Mouse (Mus musculus) layer of hippocampus, adult 8-10 months (tissue): Measurements from ENCODE around the gene Ubr2. TPM values are rescaled to one million over a fixed set of nuclear protein-coding genes. Genes with fewer than 3 reads are reported as not detected.
A peak's percentile ranks its signal among the peaks of the same experiment; 100 is the strongest.

Experiments
- DNase-seq, 2 experiments: peaks; one replicate each; pipeline ENCODE4 v3.0.0; 2022; ENCODE audit warnings: low spot score in 2 of 2
- total RNA-seq, 4 experiments: library from RNA; stranded (reverse); gene quantifications; 2 replicates each; pipeline ENCODE4 v1.2.4; 2022

The Ubr2 gene
- total RNA-seq, result 10 to 100 TPM; 54.3 to 73.3 (median 66.3) TPM

GRCm38 (mm10) chr17:47009898-47010721, at the start of gene Ubr2:
Gene Ubr2, minus strand, starts transcription at chr17:47010556.
- peak; percentile 90 to 94 for DNase-seq

GRCm38 (mm10) chr17:47059836-47060360, 49.5 kb upstream of the Ubr2 start:
- no peak for DNase-seq

DNA sequence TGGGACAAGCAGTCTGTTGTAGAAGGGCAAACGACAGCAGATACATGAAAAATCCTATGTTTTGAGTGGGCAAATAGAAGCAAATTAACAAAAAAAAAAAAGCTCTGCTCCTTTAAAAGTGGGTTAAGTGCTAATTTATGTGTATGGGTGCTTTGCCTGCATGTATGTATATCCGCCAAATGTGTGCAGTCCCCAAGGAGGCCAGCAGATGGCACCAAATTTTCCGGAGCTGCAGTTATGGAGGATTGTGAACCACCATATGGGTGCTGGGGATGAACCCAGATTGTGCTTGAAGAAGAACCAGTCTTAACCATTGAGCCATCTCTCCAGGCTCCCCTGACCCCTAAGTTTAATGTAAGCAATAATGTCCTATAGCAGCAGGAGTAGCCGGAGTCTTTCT, 47.6 kb upstream of the Ubr2 start:
- no peak for DNase-seq

GRCm38 (mm10) chr17:47056476-47056875, 46.1 kb upstream of the Ubr2 start:
- no peak for DNase-seq

DNA sequence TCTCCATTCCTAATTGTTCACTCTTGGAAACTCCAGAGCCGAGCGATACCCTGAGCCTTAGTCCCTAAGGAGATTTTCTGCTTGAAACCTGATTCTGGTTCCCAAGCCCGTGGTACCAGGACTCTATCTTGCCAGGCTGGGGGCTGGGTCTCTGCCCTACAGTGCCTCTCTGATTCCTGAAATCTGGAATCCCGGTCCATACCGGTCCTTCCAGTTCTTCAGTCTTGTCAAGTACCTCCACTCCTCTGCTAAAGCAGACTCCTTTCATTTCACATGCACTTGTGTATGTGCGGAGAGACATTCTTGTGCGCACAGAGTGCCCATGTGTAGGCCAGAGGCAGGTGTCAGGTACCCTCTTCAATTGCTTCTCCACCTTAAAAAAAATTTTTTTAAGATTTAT, 44.8 kb upstream of the Ubr2 start:
- DNase-seq, result no peak

DNA sequence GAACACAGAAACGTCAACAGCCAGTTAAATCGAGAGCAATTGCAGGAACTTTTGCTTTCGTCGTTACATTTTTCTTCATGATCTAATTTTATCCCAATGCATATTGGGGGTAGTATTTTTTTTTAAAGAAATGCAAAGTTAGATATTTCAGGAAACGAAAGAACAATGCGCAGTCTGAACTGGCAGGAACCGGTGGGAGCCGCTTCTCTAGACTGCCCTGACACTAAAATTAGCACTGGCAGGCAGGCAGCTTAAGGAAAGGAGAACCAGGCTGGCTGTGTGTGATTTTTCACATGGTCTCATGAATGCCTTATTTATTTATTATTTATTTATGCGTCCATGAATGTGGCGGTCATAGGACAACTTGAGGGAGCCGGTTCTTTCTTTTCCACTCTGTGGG, 44.3 kb upstream of the Ubr2 start:
- no peak for DNase-seq

DNA sequence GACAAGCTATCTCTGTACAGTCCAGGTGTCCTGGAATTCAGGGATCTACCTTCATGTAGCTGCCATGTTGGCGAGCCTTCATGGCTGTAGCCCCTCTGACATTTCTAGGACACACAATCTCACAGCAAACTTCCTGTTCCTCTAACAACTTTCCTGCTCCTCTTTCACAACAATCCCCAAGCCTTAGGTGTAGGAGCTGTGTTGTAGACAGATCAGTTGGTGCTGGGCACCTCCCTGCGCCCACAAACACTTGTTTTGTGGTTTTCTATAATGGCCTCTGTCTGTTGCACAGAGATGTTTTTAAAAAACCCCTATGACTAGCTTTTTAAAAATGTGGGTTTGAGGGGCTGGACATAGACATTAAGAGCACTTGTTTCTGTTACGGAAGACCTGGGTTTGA, 40.3 kb upstream of the Ubr2 start:
- no peak for DNase-seq

GRCm38 (mm10) chr17:47042866-47043265, 32.5 kb upstream of the Ubr2 start:
- no peak for DNase-seq

- DNase-seq, result peak; percentile 76 to 87
Measured at GRCm38 (mm10) chr17:47038844-47039803, 28.8 kb upstream of the Ubr2 start.

DNA sequence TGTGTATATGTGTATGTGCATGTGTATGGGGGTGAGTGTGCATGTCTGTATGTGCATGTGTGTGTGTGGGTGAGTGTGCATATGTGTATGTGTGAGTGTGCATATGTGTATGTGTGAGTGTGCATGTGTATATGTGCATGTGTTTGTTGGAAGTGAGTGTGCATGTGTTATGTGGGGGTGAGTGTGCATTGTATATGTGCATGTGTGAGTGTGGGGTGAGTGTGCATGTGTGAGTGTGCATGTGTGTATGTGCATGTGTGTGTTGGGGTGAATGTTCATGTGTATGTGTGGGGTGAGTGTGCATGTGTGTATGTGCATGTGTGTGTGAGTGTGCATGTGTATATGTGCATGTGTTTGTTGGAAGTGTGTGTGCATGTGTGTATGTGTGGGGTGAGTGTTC, 24.2 kb upstream of the Ubr2 start:
- DNase-seq, result no peak

DNA sequence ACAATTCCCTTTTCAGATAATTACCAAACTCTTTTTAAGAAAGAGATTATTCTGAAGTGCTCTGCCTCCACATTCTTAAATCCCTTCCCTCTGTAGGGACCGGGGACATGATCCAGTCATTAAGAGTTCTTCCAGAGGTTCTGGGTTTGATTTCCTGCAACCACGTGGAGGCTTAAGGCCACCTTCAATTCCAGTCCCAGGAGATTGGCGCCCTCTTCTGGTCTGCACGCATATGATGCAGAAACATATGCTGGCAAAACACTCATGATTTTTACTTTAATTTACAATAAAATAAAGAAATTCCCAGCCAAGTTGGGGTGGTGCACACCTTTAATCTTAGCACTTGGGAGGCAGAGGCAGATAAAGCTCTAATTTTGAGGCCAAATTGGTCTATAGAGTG, 23.3 kb upstream of the Ubr2 start:
- DNase-seq, result peak in 1 of 2 experiments; percentile 40

DNA sequence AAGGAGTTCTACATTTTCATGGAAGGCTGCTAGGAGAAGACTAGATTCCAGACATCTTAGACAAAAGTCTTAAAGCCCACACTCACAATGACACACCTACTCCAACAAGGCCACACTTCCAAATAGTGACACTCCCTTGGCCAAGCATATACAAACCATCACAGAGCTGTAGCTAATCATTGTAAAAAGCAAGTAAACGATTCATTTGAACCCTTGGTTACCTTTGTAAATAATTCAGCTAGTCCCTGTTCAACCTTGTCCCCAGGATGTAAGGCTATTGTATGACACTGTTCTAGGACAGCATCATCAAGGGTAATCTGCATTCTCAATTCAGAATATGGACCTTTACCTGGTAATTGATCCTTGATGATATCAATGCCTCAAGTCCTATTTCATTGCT, 14.4 kb upstream of the Ubr2 start:
- DNase-seq, result no peak

DNA sequence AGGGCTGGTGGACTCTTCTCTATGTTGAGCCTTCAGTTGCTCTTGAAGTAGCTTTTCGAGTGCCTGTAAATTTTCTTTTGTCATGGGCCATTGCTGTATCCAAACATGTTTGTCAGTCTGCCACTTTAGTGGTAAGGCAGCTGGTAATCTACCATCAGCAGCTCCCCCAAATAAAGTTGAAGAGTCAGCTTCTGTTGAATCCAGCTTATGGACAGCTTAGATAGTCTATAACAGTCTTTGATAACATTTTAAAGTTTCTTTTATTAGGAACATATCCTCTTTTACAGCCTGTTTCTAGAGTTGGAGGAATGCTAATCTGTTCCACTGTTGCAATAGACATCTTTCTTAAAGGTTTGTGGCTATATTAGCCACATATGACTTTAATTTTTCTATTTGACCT, 13.0 kb upstream of the Ubr2 start:
- no peak for DNase-seq

- DNase-seq, result no peak
Measured at GRCm38 (mm10) chr17:47012896-47013295, 2.5 kb upstream of the Ubr2 start.

- no peak for DNase-seq
Measured at GRCm38 (mm10) chr17:47011661-47012043, 1.3 kb upstream of the Ubr2 start.

- DNase-seq, result peak; percentile 44 to 50
Measured at GRCm38 (mm10) chr17:47010722-47011660, 635 bp upstream of the Ubr2 start.

DNA sequence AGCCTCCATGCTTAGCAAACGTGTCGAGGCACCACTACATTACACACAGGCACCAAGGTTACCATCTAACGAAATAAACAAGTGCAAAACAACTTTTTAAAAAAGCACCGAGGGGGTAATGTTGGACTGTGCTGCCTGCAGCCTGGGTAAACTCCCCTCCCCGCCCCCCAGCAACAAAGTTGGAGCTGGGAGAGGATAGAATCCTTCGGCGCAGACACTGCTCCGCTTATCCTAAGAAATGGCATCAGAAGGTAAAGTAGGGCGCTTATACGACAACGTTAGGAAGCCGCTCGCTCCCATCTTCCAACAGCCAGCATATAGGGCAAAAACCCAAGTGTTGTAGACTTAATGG, 834 bp downstream of the Ubr2 start:
- DNase-seq, result no peak

- DNase-seq, result no peak
Measured at GRCm38 (mm10) chr17:47009016-47009415, 1.3 kb downstream of the Ubr2 start.

GRCm38 (mm10) chr17:47008506-47008905, 1.9 kb downstream of the Ubr2 start:
- no peak for DNase-seq

DNA sequence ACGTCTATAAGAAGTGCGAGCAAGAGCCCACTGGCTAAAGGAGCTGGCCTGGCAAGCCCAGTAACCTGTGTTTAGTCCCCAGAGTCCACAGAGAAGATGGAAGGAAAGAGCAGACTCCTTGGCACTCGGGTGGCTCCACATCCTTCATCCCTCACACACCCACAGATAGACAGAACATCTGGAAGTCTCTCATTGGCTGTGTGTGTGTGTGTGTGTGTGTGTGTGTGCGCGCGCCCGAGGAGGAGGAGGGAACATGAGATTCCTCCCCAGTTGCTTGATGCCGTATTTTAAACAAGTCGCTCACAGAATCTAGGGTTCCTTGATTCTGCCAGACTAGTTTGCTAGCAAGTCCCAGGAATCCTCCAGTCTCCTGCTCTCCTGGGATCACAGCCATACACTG, 3.6 kb downstream of the Ubr2 start:
- no peak for DNase-seq
